Mouse (Mus musculus) layer of hippocampus, postnatal 10 days (tissue): ENCODE results near the gene Olfr1393. TPM values are rescaled to one million over a fixed set of nuclear protein-coding genes. Genes with fewer than 3 reads are reported as not detected.
"Not testable (repeated sequence)": the region's sequence is repeated elsewhere in the genome, so short reads cannot be mapped to it uniquely, and the experiment has no call there.

Experiments
- DNase-seq, 2 experiments: peaks; one replicate each; pipeline ENCODE4 v3.0.0; 2021; ENCODE audit warnings: low spot score in 2 of 2
- total RNA-seq, 2 experiments: library from RNA; stranded (reverse); gene quantifications; 2 replicates each; pipeline ENCODE4 v1.2.3; 2021

The Olfr1393 gene
- total RNA-seq, 2 experiments from 2014 or later: not detected

DNA sequence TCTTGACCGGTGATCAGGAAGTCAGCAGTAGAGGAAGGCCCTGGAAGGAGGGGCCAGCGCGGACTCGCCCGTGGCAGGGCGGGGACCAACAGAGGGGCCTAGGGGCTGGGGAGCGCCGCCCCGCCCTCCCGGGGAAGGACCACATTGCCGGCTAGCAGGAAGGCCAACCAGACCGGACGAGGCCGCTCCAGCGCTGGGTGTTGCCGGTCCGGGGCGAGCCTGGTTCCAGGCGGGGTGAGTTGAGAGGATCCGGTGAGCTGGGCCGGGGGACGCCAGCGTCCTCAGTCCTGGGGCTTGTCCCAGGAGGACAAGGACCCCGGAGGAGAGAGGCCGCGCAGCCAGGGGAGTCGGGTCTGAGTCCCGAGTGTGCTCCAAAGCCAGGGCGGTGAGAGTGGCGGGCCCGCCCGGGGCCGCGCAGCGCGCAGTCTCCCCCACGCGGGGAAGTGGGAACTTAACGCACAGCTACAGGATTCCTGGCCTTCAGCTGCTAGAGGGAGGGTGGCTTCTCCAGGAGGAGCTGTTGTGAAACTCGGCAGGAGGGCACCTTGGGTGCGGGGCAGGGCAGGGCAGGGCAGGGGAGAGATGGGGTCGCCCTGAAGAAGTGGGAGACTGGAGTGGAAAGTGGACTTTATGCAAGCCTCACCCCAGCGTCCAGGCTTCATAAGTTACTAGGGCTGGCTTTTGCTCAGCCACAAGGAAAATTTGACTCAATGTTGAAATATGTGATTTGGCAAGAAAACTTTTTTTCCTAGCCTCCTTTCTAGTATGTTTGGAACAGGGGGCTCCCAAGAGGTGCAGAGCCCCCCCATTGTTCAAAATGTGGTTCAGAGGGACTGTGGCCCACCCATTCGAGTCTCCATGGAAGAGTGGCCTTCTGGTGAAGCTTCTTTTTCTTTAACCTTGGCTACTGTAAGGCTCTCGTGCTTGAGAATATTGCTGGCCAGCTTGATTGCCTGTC, 27.4 kb upstream of the Olfr1393 start:
- DNase-seq: peak; percentile 70 to 77

DNA sequence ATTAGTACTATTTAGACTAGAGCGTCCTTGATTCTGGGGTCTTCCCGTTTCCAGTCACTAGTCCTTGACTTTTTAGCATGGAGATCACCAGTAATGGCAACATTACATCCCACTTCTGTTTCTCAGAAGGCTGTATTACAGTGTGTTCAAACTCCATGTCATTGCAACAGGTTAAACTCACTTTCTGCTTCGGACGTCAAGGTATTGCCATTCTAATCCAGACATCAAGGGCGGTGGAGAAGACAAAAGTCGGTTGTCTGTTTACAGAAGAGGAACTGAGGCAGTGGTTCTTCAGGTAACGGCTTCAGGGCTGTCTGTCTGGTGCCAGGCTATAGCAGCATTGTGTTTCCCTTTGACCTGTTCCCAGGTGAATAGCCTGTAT, 26.7 kb upstream of the Olfr1393 start:
- DNase-seq: no peak

DNA sequence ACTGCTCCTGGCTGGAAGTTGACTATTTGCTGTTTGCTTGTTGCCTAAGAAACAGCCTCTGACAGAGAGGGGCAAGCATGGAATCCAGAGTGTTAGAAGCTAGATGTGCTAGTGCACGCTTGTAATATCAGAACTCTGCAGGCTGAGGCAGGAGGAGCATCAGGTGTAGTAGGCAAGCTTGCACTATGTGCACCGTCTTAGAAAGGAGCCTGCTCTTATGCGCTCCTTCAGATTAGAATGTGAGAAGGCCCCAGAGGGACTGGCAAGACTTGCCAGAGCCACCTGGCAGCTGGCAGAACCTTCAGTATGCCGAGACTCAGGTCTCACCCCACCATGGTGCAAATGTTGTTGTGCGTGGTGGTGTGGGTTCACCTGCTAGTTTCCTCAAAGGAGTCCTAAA, 26.1 kb upstream of the Olfr1393 start:
- DNase-seq: no peak

DNA sequence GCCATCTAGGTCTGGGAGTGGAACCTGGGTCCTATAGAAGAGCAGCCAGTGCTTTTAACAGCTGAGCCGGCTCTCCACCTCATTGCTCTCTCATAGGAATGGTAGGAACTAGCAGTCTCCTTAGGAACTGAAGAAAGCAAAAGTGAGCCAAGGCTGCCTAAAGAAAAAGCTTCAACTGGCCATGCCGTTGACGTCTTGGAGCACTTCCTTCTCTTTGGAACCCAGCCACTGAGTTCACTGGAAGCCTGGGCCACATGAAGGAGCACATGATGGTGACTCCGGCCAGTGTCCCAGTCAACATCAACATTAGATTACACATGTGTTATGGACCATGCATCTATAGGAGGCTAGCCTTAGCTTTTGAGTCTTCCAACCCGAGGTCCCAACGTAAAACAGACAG, 25.1 kb upstream of the Olfr1393 start:
- DNase-seq: no peak

DNA sequence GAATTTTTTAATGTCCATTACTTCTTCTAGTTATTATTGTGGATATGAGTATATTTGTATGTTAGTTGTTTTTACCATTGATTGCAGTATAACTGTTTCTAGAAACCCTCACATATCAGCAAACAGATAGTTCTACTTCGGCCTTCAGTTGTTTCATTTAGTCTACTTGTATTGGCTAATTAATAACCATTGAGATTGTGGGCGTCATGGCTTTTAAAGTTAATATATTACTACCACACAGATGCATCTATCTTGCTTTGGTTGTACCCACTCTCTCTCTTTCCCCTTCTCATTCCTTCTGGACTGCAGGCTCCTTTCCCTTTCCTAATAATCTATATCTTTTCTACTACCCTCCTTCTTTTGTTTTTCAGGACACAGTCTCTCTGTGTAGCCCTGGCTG, 18.8 kb upstream of the Olfr1393 start:
- DNase-seq: no peak

DNA sequence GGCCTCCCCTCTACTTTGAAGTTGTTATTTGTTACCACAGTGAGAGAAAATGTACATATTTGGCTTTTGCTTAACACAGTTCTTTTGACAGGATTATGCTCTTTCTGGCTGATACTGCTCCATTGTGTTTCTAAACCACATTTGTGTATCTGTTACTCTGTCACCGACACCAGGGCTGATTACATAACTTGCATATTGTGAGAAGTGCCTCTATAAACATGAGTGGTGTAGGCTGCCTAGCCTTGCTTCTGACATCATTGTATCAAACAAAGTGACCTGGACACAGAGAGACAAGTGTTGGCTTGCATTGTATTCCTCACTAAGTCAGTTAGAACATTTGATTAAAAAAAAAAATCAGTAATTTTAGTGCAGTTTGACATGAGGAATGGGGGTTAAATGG, 18.3 kb upstream of the Olfr1393 start:
- no peak for DNase-seq

DNA sequence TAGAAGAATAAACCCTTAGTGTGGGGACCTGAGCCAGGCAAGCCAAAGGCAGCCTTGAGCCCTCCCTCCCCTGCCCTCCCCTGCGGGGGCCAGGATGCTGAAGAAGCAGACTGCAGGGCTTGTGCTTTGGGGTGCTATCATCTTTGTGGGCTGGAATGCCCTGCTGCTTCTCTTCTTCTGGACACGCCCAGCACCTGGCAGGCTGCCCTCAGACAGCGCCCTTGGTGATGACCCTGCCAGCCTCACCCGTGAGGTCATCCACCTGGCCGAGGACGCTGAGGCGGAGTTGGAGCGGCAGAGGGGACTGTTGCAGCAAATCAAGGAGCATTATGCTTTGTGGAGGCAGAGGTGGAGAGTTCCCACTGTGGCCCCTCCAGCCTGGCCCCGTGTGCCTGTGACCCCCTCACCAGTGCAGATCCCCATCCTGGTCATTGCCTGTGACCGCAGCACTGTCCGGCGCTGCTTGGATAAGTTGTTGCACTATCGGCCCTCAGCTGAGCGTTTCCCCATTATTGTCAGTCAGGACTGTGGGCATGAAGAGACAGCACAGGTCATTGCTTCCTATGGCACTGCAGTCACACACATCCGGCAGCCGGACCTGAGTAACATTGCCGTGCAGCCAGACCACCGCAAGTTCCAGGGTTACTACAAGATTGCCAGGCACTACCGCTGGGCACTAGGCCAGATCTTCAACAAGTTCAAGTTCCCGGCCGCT, 17.3 kb upstream of the Olfr1393 start:
- DNase-seq: no peak

DNA sequence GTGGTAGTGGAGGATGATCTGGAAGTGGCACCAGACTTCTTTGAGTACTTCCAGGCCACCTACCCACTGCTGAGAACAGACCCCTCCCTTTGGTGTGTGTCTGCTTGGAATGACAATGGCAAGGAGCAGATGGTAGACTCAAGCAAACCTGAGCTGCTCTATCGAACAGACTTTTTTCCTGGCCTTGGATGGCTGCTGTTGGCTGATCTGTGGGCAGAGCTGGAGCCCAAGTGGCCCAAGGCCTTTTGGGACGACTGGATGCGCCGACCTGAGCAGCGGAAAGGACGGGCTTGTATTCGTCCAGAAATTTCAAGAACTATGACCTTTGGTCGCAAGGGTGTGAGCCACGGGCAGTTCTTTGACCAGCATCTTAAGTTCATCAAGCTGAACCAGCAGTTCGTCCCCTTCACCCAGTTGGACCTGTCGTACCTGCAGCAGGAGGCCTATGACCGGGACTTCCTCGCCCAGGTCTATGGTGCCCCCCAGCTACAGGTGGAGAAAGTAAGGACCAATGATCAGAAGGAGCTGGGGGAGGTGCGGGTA, 16.7 kb upstream of the Olfr1393 start:
- no peak for DNase-seq

DNA sequence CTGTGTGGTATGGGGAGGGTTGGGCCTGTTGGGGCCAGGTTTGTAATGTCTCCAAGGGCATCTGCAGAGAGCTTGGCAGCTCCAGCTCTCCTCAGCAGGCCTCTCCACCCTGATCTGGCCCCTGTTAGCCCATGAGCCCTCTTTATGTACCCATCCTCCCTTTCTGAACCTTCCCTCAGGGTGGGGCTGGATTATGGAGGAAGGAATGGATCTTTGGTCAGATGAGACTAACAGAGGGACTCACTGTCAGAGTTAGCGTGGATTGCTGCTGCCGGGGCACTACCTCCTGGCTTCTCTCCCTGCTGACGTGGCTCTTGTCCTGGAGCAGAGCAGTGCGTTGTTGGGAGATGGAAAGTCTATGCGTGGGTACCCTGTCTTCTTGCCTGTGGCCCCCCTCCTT, 15.8 kb upstream of the Olfr1393 start:
- no peak for DNase-seq

DNA sequence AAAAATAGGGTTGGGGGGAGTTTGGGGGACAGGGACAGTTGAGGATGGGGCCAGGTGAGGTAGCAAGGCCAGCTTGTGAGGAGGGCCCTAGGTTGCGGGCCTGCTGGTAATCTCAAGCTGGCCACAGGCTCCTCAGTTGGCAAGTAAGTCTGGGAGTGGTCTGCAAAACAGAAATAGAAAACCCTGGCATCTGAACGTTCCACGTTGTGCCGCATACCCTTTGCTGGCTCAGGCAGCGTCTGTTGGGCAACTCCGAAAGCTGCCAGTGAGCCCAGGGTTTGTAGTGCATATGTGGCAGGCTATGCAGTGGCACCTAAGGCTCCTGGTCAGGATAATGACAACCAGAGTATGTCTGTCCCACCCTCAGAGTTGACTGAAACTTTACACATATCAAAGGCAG, 15.0 kb upstream of the Olfr1393 start:
- no peak for DNase-seq

DNA sequence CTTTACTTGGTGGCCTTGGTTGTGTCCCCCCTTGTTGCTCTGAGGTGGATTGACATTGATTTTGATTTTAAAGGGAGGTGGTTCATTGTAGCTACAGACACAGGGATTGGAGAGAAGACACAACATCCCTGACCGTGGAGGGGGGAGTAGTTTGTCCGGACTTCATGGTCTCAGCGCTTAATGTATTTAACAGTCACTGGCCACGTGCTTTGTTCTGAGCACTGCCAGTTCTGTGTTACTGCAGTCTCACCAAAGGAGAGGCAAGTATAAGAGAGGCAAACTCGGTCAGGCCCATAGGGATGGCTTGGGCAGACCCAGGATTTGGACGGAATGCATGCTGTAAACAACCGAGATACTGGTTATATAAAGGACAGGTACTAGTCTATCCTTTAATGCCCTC, 14.0 kb upstream of the Olfr1393 start:
- no peak for DNase-seq

DNA sequence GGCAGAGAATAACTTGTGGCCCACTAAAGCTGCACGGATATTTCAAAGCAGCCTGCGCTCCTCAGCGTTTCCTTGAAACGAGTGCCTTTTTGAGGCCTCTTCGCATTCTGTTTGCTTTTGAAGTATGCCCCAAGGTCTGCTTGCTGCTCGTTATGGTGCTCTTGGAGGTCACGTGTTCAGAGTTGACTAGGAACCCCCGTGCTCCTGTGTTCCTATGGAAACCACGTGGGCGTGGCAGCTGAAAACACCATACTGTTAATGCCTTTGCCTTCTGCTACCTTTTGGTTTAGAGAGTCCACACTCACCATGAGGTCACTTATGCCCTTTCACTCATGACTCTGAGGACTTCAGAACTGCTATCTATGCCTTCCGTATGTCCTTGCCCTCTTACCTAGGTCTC, 13.5 kb upstream of the Olfr1393 start:
- no peak for DNase-seq

DNA sequence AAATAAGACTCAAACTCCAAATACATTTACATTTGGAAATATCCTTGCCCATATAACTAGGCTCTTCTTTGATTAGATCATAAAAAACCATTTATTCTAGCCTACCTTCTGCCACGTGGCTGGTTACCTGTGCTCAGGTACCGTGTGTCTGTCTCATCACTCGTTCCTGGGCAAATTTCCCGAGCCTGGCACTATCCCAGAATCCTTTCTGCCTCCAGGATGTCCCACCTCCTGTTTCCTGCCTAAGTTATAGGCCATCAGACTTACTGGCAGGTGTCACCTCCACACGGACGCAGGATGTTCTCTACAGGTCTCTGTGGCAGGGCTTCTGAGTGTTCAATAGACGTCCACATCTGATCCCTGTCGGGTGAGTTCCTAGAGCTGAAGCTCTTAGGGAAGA, 13.0 kb upstream of the Olfr1393 start:
- DNase-seq: no peak

DNA sequence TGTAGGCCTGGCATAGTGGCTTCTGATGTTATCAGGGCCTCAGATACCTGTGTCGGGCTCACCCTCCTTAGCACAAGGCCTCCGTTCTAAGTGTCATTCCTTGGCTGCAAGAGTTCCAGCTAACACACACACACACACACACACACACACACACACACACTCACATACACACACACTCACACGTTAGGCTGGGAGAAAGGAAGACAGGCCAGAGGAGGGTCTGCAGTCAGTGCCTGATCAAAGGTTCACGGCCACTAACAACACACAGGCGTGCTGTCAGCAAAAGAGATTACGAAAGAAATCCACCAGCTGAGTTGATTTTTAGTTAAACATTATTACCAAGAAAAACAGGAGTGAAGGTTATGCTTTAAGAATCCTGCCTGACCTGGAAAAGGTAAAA, 11.4 kb upstream of the Olfr1393 start:
- no peak for DNase-seq

DNA sequence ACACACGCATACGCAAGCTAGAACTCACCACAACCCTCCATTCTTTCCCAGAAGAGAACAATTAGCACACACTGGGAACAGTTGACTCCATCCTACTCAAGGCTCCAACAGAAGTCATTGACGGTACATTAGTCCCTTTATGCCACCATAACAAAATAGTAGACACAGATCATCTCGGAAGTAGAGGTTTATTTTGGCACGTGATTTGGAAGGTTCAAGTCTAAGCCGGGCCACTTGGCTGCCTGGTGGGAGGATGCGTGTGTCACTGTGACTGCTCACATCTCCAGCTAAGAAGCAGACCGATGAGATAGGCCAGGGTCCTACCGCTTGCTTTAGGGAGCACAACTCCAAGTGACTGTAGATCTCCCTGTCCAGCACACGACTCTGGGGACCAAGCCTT, 10.8 kb upstream of the Olfr1393 start:
- DNase-seq: no peak

DNA sequence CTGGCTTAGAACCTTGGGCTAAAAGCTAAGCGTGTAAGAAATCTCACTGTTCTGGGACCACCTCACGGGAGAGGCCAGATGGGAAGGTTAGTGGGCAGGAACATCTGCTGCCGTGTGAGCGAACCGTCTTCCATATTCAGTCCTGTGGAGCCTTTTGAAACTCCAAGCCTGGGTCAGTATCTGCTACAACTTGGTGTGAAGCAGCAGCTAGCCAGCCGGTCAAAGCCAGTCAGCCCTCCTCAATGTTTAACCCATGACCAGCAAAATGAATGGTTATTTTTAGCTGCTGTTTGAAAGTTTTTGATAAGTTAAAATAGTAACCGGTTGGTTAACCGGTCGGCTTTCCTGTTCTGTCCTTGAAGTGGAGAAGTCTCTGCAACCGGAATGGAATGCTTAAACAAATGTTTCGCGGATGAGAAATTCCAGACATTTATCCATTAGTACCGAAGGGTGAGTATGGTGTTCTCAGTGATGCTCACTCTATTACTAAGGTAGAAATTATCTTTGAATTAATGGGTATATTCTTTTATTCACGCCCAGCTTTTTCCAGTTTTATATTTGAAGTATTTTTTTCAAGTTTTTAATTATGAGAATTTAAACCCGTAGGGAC, 10.0 kb upstream of the Olfr1393 start:
- no peak for DNase-seq

DNA sequence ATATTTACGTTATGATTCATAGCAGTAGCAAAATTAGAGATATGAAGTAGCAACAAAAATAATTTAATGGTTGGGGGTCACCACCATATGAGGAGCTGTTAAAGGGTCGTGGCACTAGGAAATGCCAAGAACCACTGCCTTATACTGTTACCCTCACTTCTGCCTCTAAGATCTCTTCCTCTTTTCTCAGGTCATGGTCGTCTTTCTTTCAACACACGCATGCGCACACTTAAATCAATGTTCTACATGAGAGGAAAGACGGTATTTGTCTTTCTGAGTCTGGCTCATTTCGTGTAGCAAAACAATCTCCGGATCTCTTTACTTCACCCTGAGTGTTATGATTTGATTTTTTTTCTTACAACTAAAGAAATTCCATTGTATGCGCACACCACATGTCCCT, 8.3 kb upstream of the Olfr1393 start:
- no peak for DNase-seq

DNA sequence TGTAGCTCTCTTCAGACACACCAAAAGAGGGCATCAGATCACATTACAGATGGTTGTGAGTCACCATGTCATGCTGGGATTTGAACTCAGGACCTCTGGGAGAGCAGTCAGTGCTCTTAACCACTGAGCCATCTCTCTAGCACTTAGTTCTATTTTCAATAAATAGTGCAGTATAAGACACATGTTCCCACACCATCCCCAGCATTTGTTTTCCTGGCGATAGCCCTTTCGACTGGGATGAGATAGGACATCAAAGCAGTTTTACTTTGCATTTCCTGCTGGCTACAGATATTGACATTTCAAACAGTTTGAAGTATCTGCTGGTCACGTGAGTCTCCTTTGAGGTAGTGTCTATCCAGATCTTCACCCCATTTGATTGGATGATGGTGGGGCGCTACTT, 7.7 kb upstream of the Olfr1393 start:
- DNase-seq: no peak

DNA sequence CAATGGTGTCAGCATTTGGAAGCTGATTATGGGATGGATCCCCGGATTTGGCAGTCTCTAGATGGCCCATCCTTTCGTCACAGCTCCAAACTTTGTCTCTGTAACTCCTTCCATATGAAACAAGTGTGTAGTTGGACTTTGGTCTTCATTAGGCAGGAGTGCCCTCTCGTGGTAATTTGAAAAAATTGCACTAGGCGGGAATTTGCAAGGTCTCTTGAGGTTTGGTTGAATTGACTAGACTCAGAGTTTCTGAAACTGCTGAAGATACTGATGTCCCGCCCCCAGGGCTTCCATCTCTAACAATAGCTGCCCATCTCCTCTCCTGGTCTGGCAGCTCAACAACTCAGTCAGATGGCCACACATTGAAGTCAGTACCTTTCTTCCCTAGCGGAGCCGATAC, 6.8 kb upstream of the Olfr1393 start:
- peak in 1 of 2 experiments; percentile 50 for DNase-seq

DNA sequence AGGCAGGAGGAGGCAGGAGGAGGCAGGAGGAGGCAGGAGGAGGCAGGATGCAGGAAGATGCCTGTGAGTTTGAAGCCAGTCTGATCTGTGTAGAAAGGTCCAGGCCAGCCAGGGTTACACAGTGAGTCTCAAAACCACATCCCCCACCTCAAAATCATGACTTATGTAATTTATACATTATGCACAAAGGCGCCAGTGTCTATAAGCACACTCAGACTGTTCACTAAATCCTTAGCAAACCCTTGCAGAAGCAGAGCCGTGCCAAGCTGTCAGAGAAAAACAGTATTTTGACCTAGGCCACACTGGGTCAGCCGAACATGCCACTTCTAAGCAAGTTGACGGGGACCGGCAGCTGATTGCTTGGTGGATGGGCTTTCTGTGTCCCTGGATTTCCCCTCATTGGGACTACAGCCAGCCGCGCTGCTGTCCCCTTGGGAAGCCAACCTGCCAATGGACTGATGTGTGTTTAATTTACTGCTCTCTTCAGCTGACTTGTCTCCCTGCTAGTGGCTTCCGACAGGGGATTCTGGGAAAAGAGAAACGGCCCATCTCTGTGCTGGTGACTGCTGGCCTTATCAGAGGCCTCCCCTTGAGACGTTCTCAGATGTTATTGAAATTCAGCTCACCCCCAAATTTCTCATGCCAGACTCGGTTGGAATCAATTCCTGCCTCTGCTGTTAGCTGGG, 4.1 kb upstream of the Olfr1393 start:
- no peak for DNase-seq

DNA sequence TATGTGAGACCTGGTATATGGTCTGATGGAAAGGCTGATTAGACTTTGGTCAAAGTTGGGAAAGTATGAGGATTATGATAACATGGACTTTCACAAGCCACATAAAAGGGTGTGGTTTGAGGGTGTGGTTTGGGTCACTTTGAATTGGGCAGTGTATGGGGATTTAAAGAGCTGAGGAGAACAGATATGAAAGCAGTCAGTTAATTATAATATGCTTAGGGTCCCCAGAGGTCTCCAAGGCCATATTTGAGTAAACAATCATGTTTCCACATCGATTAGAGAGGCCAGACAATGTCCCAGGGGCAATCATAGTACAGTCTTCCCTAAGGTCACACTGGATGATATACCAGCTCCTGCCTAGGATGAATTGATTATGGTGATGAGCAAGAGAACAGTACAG, 6.9 kb downstream of the Olfr1393 start, which contains the start of gene Olfr1392:
Olfr1392 (plus strand) TSS at position 301 of the 400 bp plus-strand sequence.
- not testable (repeated sequence) for DNase-seq
